Mouse (Mus musculus) heart, embryonic 14.5 days (tissue): ENCODE measurements around the gene Usp29. TPM values are rescaled to one million over a fixed set of nuclear protein-coding genes. Genes with fewer than 3 reads are reported as not detected.
"Not testable (repeated sequence)": the region's sequence is repeated elsewhere in the genome, so short reads cannot be mapped to it uniquely, and the experiment has no call there.

Experiments
- ATAC-seq: fragments of 200-750 bp; cut with Nextera tagmentation; 2 replicates; pipeline ENCODE4 v1.8.0; 2017; ENCODE audit warnings: low read depth, moderate TSS enrichment; ENCODE audit not compliant: insufficient number of reproducible peaks, insufficient read depth, low FRiP score
- H3K27ac ChIP-seq, 2 experiments: fragments of 200-500 bp in 1 of 2; fragments of 300-500 bp in 1 of 2; sonication (generic) in 1 of 2; replicated peaks in 1 of 2; 2 replicates each; pipeline ENCODE4 v1.5.1; 2012 to 2014; ENCODE audit warnings: low read depth in 2 of 2, low read length in 2 of 2, control low read depth in 1 of 2, mild to moderate bottlenecking in 1 of 2, mixed read lengths in 1 of 2; ENCODE audit not compliant: control insufficient read depth in 1 of 2, insufficient read depth in 1 of 2
- H3K27me3 ChIP-seq: fragments of 300-500 bp; sonication (generic); 2 replicates; pipeline ENCODE4 v1.6.1; 2014; ENCODE audit warnings: mild to moderate bottlenecking, low read length, control low read depth; ENCODE audit not compliant: control insufficient read depth, insufficient read depth
- H3K36me3 ChIP-seq: fragments of 300-500 bp; sonication (generic); 2 replicates; pipeline ENCODE4 v1.6.1; 2014; ENCODE audit warnings: mild to moderate bottlenecking, control low read depth, low read length, mixed read lengths; ENCODE audit not compliant: control insufficient read depth, insufficient read depth
- H3K4me1 ChIP-seq, 2 experiments: fragments of 200-500 bp in 1 of 2; fragments of 300-500 bp in 1 of 2; sonication (generic) in 1 of 2; 2 replicates each; pipeline ENCODE4 v1.6.1; 2012 to 2014; ENCODE audit warnings: low read length in 2 of 2, control low read depth in 1 of 2, mixed read lengths in 1 of 2; ENCODE audit not compliant: control insufficient read depth in 2 of 2, insufficient read depth in 2 of 2
- H3K4me2 ChIP-seq: fragments of 300-500 bp; sonication (generic); 2 replicates; pipeline ENCODE4 v1.6.1; 2014; ENCODE audit warnings: mild to moderate bottlenecking, low read length
- H3K4me3 ChIP-seq, 2 experiments: fragments of 200-500 bp in 1 of 2; fragments of 300-500 bp in 1 of 2; sonication (generic) in 1 of 2; 2 replicates each; pipeline ENCODE4 v1.5.1; 2012 to 2014; ENCODE audit warnings: low read length in 2 of 2, mild to moderate bottlenecking in 2 of 2, control low read depth in 1 of 2, low read depth in 1 of 2, moderate library complexity in 1 of 2; ENCODE audit not compliant: control insufficient read depth in 1 of 2, insufficient read depth in 1 of 2
- H3K9ac ChIP-seq: fragments of 300-500 bp; sonication (generic); 2 replicates; pipeline ENCODE4 v1.6.1; 2014; ENCODE audit warnings: mild to moderate bottlenecking, low read length
- H3K9me3 ChIP-seq: fragments of 300-500 bp; sonication (generic); 2 replicates; pipeline ENCODE4 v1.6.1; 2016; ENCODE audit warnings: low read length, control low read depth; ENCODE audit not compliant: control insufficient read depth
- WGBS: fragments of 180-500 bp; shearing (Covaris S2); extraction: QIAGEN DNeasy Blood & Tissue Kit; methylation state at CpG from one replicate; pipeline ENCODE4 v1.1.7; 2014; 5-methylcytosine and 5-hydroxymethylcytosine counted together
- polyA plus RNA-seq: library from polyadenylated mRNA; unstranded; fragments of >200 nt; fragmentation: Nextera tagmentation; extraction: Ambion mirVana; gene quantifications from 2 replicates; pipeline ENCODE4 v1.2.1, GENCODE M21; 2014

Gene Usp29
- polyA plus RNA-seq, 1 experiment from 2014 or later, result 7.7 TPM

GRCm38 (mm10) chr7:6858694-6859270 lies 128.4 kb downstream of the Usp29 start:
- ATAC-seq, result no peak
- Histone ChIP-seq H3K27me3 (no peaks in the 10 kb centered on the region), H3K4me3 (no peak overlapping the region), H3K4me1 (peaks cover 2 to 3% of the 10 kb centered on the region in 2 experiments; a peak in 2 of 4 replicates), H3K9me3 (no peaks in the 10 kb centered on the region), H3K27ac (no peak overlapping the region), H3K4me2 (no peak overlapping the region), H3K9ac (no peak overlapping the region), H3K36me3 (no peaks in the 10 kb centered on the region)
- 50% methylated on average over 5 of the region's 5 CpGs for WGBS

- Histone ChIP-seq H3K27me3 (no peaks in the 10 kb centered on the region), H3K9me3 (no peaks in the 10 kb centered on the region), H3K4me3 (no peak overlapping the region), H3K27ac (no peak overlapping the region), H3K4me2 (no peak overlapping the region), H3K36me3 (no peaks in the 10 kb centered on the region), H3K9ac (no peak overlapping the region), H3K4me1 (peaks cover 2 to 3% of the 10 kb centered on the region in 2 experiments; a peak in 2 of 4 replicates)
- no peak for ATAC-seq
- 23% methylated on average over 6 of the region's 6 CpGs for WGBS
Measured at GRCm38 (mm10) chr7:6860689-6861088, 130.3 kb downstream of the Usp29 start.

GRCm38 (mm10) chr7:6866351-6866750 lies 136.0 kb downstream of the Usp29 start:
- H3K9me3 ChIP-seq, result no peaks in the 10 kb centered on the region

GRCm38 (mm10) chr7:6868831-6869230 lies 138.5 kb downstream of the Usp29 start:
- Histone ChIP-seq H3K27me3 (no peaks in the 10 kb centered on the region), H3K4me1 (no peaks in the 10 kb centered on the region), H3K36me3 (no peaks in the 10 kb centered on the region), H3K4me3 (no peak overlapping the region), H3K27ac (no peak overlapping the region), H3K9ac (no peak overlapping the region), H3K9me3 (no peaks in the 10 kb centered on the region), H3K4me2 (no peak overlapping the region)
- 83% methylated on average over 3 of the region's 3 CpGs for WGBS
- ATAC-seq, result no peak

More at GRCm38 (mm10) chr7:6866351-6866750, 136.0 kb downstream of the Usp29 start:
- H3K27me3 ChIP-seq, result no peaks in the 10 kb centered on the region
- no peak for ATAC-seq
- no peak overlapping the region for H3K9ac ChIP-seq
- no peaks in the 10 kb centered on the region for H3K4me1 ChIP-seq
- no peak overlapping the region for H3K27ac ChIP-seq
- H3K4me2 ChIP-seq, result no peak overlapping the region
- H3K4me3 ChIP-seq, result no peak overlapping the region
- H3K36me3 ChIP-seq, result no peaks in the 10 kb centered on the region

DNA sequence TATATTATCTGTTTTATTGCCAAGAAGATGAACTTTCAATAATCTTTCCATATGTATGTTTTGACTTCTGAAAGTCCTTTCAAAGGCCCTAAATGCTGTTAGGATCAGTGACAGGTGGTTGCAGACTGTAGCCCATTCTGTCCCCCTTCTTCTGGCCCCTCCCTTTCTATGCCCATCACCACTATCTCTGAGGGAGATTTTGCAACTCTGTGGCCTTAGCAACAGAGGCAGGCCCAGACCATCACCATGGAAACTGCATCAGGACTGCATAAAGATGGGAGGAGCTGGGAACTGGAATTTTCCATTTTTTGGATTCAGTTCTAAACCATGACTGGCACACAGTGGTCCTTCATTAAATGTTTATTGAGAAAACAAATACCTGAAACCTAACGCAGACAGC lies 139.2 kb downstream of the Usp29 start:
- H3K4me1 ChIP-seq, result no peaks in the 10 kb centered on the region
- no peaks in the 10 kb centered on the region for H3K36me3 ChIP-seq
- H3K27me3 ChIP-seq, result no peaks in the 10 kb centered on the region
- no peaks in the 10 kb centered on the region for H3K9me3 ChIP-seq
- ATAC-seq, result no peak
- H3K4me2 ChIP-seq, result no peak overlapping the region
- no peak overlapping the region for H3K4me3 ChIP-seq
- WGBS, result 81% methylated on average over 1 of the region's 1 CpGs
- no peak overlapping the region for H3K9ac ChIP-seq
- H3K27ac ChIP-seq, result no peak overlapping the region

DNA sequence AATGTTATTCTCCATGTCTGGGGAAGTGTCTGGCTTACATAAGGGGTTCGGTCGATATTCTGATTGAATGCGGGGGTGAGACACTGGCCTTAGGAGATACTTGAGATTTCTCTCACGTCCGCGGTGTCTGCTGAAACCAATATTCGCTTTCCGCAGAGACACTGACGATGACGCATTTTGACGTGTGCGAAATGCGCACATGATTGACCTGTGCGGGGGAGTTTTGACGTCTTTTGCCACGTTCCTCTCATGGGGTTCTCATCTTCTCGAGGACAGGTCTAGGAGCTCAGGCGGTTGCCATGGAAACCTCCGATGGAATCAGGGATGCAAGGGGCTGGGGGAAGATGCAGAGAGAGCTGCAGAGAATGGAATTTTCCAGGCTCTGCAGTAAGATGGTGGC lies 144.1 kb downstream of the Usp29 start:
- WGBS, result 71% methylated on average over 19 of the region's 19 CpGs
- H3K4me1 ChIP-seq, result no peaks in the 10 kb centered on the region
- H3K4me3 ChIP-seq, result no peak overlapping the region
- ATAC-seq, result no peak
- H3K9ac ChIP-seq, result no peak overlapping the region
- H3K27ac ChIP-seq, result no peak overlapping the region
- no peaks in the 10 kb centered on the region for H3K36me3 ChIP-seq
- no peaks in the 10 kb centered on the region for H3K9me3 ChIP-seq
- no peaks in the 10 kb centered on the region for H3K27me3 ChIP-seq
- H3K4me2 ChIP-seq, result no peak overlapping the region

GRCm38 (mm10) chr7:6878202-6878601 lies 147.8 kb downstream of the Usp29 start:
- Histone ChIP-seq H3K9ac (no peak overlapping the region), H3K27ac (no peak overlapping the region), H3K9me3 (no peaks in the 10 kb centered on the region), H3K4me2 (no peak overlapping the region), H3K36me3 (no peaks in the 10 kb centered on the region), H3K4me1 (peaks cover under 1 to 2% of the 10 kb centered on the region in 2 experiments; a peak in 1 of 4 replicates), H3K4me3 (no peak overlapping the region), H3K27me3 (no peaks in the 10 kb centered on the region)
- 69% methylated on average over 1 of the region's 1 CpGs for WGBS
- no peak for ATAC-seq

GRCm38 (mm10) chr7:6878849-6879248 lies 148.5 kb downstream of the Usp29 start:
- not testable (repeated sequence) for H3K9ac ChIP-seq, H3K4me2 ChIP-seq, H3K4me3 ChIP-seq, H3K36me3 ChIP-seq, H3K27ac ChIP-seq, ATAC-seq, H3K9me3 ChIP-seq, H3K4me1 ChIP-seq, H3K27me3 ChIP-seq
- WGBS, result 93% methylated on average over 3 of the region's 3 CpGs
